Mouse (Mus musculus) hindbrain, embryonic 14.5 days (tissue): ENCODE results near the gene Golim4. TPM values are rescaled to one million over a fixed set of nuclear protein-coding genes. Genes with fewer than 3 reads are reported as not detected.

Source experiments
- polyA plus RNA-seq: library from polyadenylated mRNA; unstranded; fragments of >200 nt; fragmentation: Nextera tagmentation; extraction: Ambion mirVana; gene quantifications from 2 replicates; pipeline ENCODE4 v1.2.1, GENCODE M21; 2014

The Golim4 gene
- polyA plus RNA-seq, 1 experiment from 2014 or later: 19.6 TPM

Other genes with a start within 250 kb of the Golim4 start
- gene Gm29133, start 208.8 kb downstream of the Golim4 start, polyA plus RNA-seq: not detected in 2 replicates
- 65.5 and 85.0 TPM in 2 replicates for gene Fstl5, start 117.3 kb upstream of the Golim4 start, polyA plus RNA-seq